Comparison of ENCODE assay signal across 9 mouse cellular contexts in genomic region chr2:84937491-84938150, GRCm38 (mm10). TPM values are rescaled to one million over a fixed set of nuclear protein-coding genes. Genes with fewer than 3 reads are reported as not detected.
A peak's percentile ranks its signal among the peaks of the same experiment; 100 is the strongest.
DNase-seq lines count a peak whose midpoint lies in the region; ATAC-seq and TF ChIP-seq lines count a peak whose summit lies in the region.
"Had no signal": no experiment of that assay in that cellular context is flagged by ENCODE, and none has a peak within 500 bp of the region (broad histone marks: within the 10 kb centered on the region; RNA-seq: fewer than 3 reads in every experiment).

No protein-coding gene starts in this region.

- no peaks in the 10 kb centered on the region for H3K27me3 ChIP-seq in liver, adult 2 months (ENCODE audit: control insufficient read depth, insufficient read depth, low read length)
- no peaks in the 10 kb centered on the region for H3K27me3 ChIP-seq in embryonic facial prominence, embryonic 12.5 days
- H3K27me3 ChIP-seq in intestine, embryonic 14.5 days (replicated peaks; ENCODE audit: control insufficient read depth, insufficient read depth, low read length) = no peaks in the 10 kb centered on the region
- no peaks in the 10 kb centered on the region for H3K27me3 ChIP-seq in neural tube, embryonic 12.5 days (replicated peaks)

- intact Hi-C loops in left cerebral cortex, postnatal 4 days (cut with DNase I) = no loop called here

- H3K4me1 ChIP-seq in liver, adult 2 months (ENCODE audit: control insufficient read depth, insufficient read depth, low read length) = peaks cover 9% of the 10 kb centered on the region
- H3K4me1 ChIP-seq in embryonic facial prominence, embryonic 12.5 days = peaks cover 11% of the 10 kb centered on the region
- H3K4me1 ChIP-seq in intestine, embryonic 14.5 days (replicated peaks; ENCODE audit: control insufficient read depth, insufficient read depth, low read length) = peaks cover 12% of the 10 kb centered on the region; the same call in 1 of the 2 replicates
- no peaks in the 10 kb centered on the region; the same call in 1 of the 2 replicates for H3K4me1 ChIP-seq in neural tube, embryonic 12.5 days

- peak overlapping the region; percentile 69 for H3K9ac ChIP-seq in liver, adult 2 months (ENCODE audit: low read depth, low read length)
- H3K9ac ChIP-seq in embryonic facial prominence, embryonic 12.5 days = no peak overlapping the region; the same call in 1 of the 2 replicates
- peak overlapping the region; percentile 66 for H3K9ac ChIP-seq in intestine, embryonic 14.5 days (ENCODE audit: low read length)
- no peak overlapping the region for H3K9ac ChIP-seq in neural tube, embryonic 12.5 days

- no peaks in the 10 kb centered on the region; the same call in 1 of the 2 replicates for H3K79me2 ChIP-seq in liver, adult 2 months (ENCODE audit: control insufficient read depth, insufficient read depth, low read length)

- TF ChIP-seq POLR2A in liver, adult 2 months (IDR thresholded peaks at IDR 0.05; ENCODE audit: extremely low read depth, insufficient read depth, low read length) = no peak

- TF ChIP-seq CTCF in liver, adult 2 months (IDR thresholded peaks at IDR 0.05; ENCODE audit: low read depth, low read length) = no peak

- peak; percentile 48 for DNase-seq in liver, adult 2 months (ENCODE audit: extremely low read depth, low read depth, low spot score)
- DNase-seq in liver = no peak
- no peak for DNase-seq in intestine, embryonic 14.5 days (ENCODE audit: low spot score)
- DNase-seq in right cerebral cortex, adult 18-20 months = no peak
- DNase-seq in left cerebral cortex, postnatal 4 days = no peak

- ATAC-seq in embryonic facial prominence, embryonic 12.5 days (ENCODE audit: insufficient number of reproducible peaks, insufficient read depth, low FRiP score, low TSS enrichment) = no peak
- no peak for ATAC-seq in intestine, embryonic 14.5 days (replicated peaks; ENCODE audit: low FRiP score, low TSS enrichment, low read depth)
- no peak for ATAC-seq in neural tube, embryonic 12.5 days (ENCODE audit: low FRiP score, low read depth)
- no peak for ATAC-seq in frontal cortex, adult (ENCODE audit: low TSS enrichment)

- H3K4me2 ChIP-seq in embryonic facial prominence, embryonic 12.5 days (replicated peaks) = peak overlapping the region; percentile 55
- peak overlapping the region; percentile 70 for H3K4me2 ChIP-seq in intestine, embryonic 14.5 days (ENCODE audit: low read length)
- H3K4me2 ChIP-seq in neural tube, embryonic 12.5 days (replicated peaks) = peak overlapping the region; percentile 59

- peak overlapping the region; percentile 80 for H3K27ac ChIP-seq in liver, adult 2 months (replicated peaks; ENCODE audit: insufficient read depth, low read depth, low read length)
- peak overlapping the region; percentile 26 for H3K27ac ChIP-seq in embryonic facial prominence, embryonic 12.5 days
- H3K27ac ChIP-seq in intestine, embryonic 14.5 days (ENCODE audit: low read depth) = no peak overlapping the region
- H3K27ac ChIP-seq in neural tube, embryonic 12.5 days = no peak overlapping the region

- peak overlapping the region; percentile 46 for H3K4me3 ChIP-seq in liver, adult 2 months (ENCODE audit: insufficient read depth, low read depth, low read length)
- H3K4me3 ChIP-seq in embryonic facial prominence, embryonic 12.5 days = peak overlapping the region; percentile 46
- peak overlapping the region; percentile 52 for H3K4me3 ChIP-seq in intestine, embryonic 14.5 days (ENCODE audit: low read depth, low read length)
- H3K4me3 ChIP-seq in neural tube, embryonic 12.5 days = no peak overlapping the region

- H3K36me3 ChIP-seq in liver, adult 2 months (ENCODE audit: control insufficient read depth, insufficient read depth, low read length) = no peaks in the 10 kb centered on the region
- H3K36me3 ChIP-seq in embryonic facial prominence, embryonic 12.5 days = 0 out of 2 replicates have a peak, but pooled peaks cover 2% of the 10 kb centered on the region
- H3K36me3 ChIP-seq in intestine, embryonic 14.5 days (ENCODE audit: control insufficient read depth, insufficient read depth, low read length) = peaks cover 16% of the 10 kb centered on the region
- H3K36me3 ChIP-seq in neural tube, embryonic 12.5 days = no peaks in the 10 kb centered on the region

- H3K9me3 ChIP-seq in embryonic facial prominence, embryonic 12.5 days = 0 out of 2 replicates have a peak, but pooled peaks cover 3% of the 10 kb centered on the region
- no peaks in the 10 kb centered on the region for H3K9me3 ChIP-seq in intestine, embryonic 14.5 days (ENCODE audit: control insufficient read depth, low read length)
- no peaks in the 10 kb centered on the region for H3K9me3 ChIP-seq in neural tube, embryonic 12.5 days

- 41% methylated on average over 3 of the region's 3 CpGs for WGBS in liver, adult 2 months
- 48% methylated on average over 3 of the region's 3 CpGs for WGBS in embryonic facial prominence, embryonic 12.5 days
- 40% methylated on average over 3 of the region's 3 CpGs for WGBS in intestine, embryonic 14.5 days
- 80% methylated on average over 3 of the region's 3 CpGs for WGBS in neural tube, embryonic 12.5 days

RNA-seq across cellular contexts. Expression of gene Slc43a3, which starts 1.2 kb away (rescaled TPM):
- total RNA-seq in liver, adult 2 months (2014; rRNA removed) = 25.7 and 26.6 TPM in 2 replicates
- polyA plus RNA-seq in liver, adult 2 months (2012; rRNA removed) = 23.2 and 30.6 TPM in 2 replicates
- polyA plus RNA-seq in embryonic facial prominence, embryonic 12.5 days (2016; fragmentation: Nextera tagmentation; extraction: Ambion mirVana) = 30.4 and 35.9 TPM in 2 replicates
- 46.7 and 54.7 TPM in 2 replicates for polyA plus RNA-seq in intestine, embryonic 14.5 days (2014; fragmentation: Nextera tagmentation; extraction: Ambion mirVana)
- polyA plus RNA-seq in neural tube, embryonic 12.5 days (2016; fragmentation: Nextera tagmentation; extraction: Ambion mirVana) = 14.9 and 15.9 TPM in 2 replicates
- 1 to 10 TPM; 3.4 to 5.6 TPM for total RNA-seq in left cerebral cortex, postnatal 4 days (2021)

RNA-seq across cellular contexts. Expression of gene Prg2, which starts 42.6 kb away (rescaled TPM):
- not detected in 2 replicates for total RNA-seq in liver, adult 2 months (2014; rRNA removed)
- polyA plus RNA-seq in liver, adult 2 months (2012; rRNA removed) = 0.11 TPM in 1 of 2 replicates, not detected in the other
- 0.60 and 0.93 TPM in 2 replicates for polyA plus RNA-seq in embryonic facial prominence, embryonic 12.5 days (2016; fragmentation: Nextera tagmentation; extraction: Ambion mirVana)
- polyA plus RNA-seq in intestine, embryonic 14.5 days (2014; fragmentation: Nextera tagmentation; extraction: Ambion mirVana) = not detected in 2 replicates
- 0.83 and 1.3 TPM in 2 replicates for polyA plus RNA-seq in neural tube, embryonic 12.5 days (2016; fragmentation: Nextera tagmentation; extraction: Ambion mirVana)
- total RNA-seq in left cerebral cortex, postnatal 4 days (2021) = not detected
- total RNA-seq: layer of hippocampus, adult 18-20 months had no signal

RNA-seq across cellular contexts. Expression of gene Prg3, which starts 50.4 kb away (rescaled TPM):
- not detected in 2 replicates for total RNA-seq in liver, adult 2 months (2014; rRNA removed)
- not detected in 2 replicates for polyA plus RNA-seq in liver, adult 2 months (2012; rRNA removed)
- polyA plus RNA-seq in embryonic facial prominence, embryonic 12.5 days (2016; fragmentation: Nextera tagmentation; extraction: Ambion mirVana) = not detected in 2 replicates
- not detected in 2 replicates for polyA plus RNA-seq in intestine, embryonic 14.5 days (2014; fragmentation: Nextera tagmentation; extraction: Ambion mirVana)
- 0.46 TPM in 1 of 2 replicates, not detected in the other for polyA plus RNA-seq in neural tube, embryonic 12.5 days (2016; fragmentation: Nextera tagmentation; extraction: Ambion mirVana)
- total RNA-seq in left cerebral cortex, postnatal 4 days (2021) = not detected
- total RNA-seq: layer of hippocampus, adult 18-20 months had no signal

RNA-seq across cellular contexts. Expression of gene Rtn4rl2, which starts 51.1 kb away (rescaled TPM):
- 0.13 TPM in 1 of 2 replicates, not detected in the other for total RNA-seq in liver, adult 2 months (2014; rRNA removed)
- polyA plus RNA-seq in liver, adult 2 months (2012; rRNA removed) = 0.29 and 0.50 TPM in 2 replicates
- polyA plus RNA-seq in embryonic facial prominence, embryonic 12.5 days (2016; fragmentation: Nextera tagmentation; extraction: Ambion mirVana) = 5.2 and 5.4 TPM in 2 replicates
- polyA plus RNA-seq in intestine, embryonic 14.5 days (2014; fragmentation: Nextera tagmentation; extraction: Ambion mirVana) = 0.99 and 1.9 TPM in 2 replicates
- 9.5 and 14.7 TPM in 2 replicates for polyA plus RNA-seq in neural tube, embryonic 12.5 days (2016; fragmentation: Nextera tagmentation; extraction: Ambion mirVana)
- total RNA-seq in left cerebral cortex, postnatal 4 days (2021) = 10 to 100 TPM; 59.4 to 61.6 TPM

Comparison
In these comparisons a context has a peak if more than half of its experiments do, and no peak if none do; other contexts are left out.
1. H3K27ac ChIP-seq: peak in liver, adult 2 months (single experiment) and embryonic facial prominence, embryonic 12.5 days (single experiment); none in intestine, embryonic 14.5 days (single experiment) and neural tube, embryonic 12.5 days (single experiment).
2. H3K9ac ChIP-seq: peak in liver, adult 2 months (single experiment) and intestine, embryonic 14.5 days (single experiment); none in embryonic facial prominence, embryonic 12.5 days (single experiment) and neural tube, embryonic 12.5 days (single experiment).
3. Peak in every context shown above with its lines, with median percentiles within 50 percentile points of each other: H3K4me2 ChIP-seq.